Mouse (Mus musculus) lung, postnatal 36 days (tissue): ENCODE data around the gene Olig3.
"Not testable (repeated sequence)": the region's sequence is repeated elsewhere in the genome, so short reads cannot be mapped to it uniquely, and the experiment has no call there.

ENCODE experiments used
- DNase-seq: peaks from one replicate; pipeline ENCODE4 v3.0.0; 2022; ENCODE audit warnings: mixed read lengths

The Olig3 gene

GRCm38 (mm10) chr10:19361539-19362293 is 5.4 kb downstream of the Olig3 start:
- DNase-seq, result no peak

GRCm38 (mm10) chr10:19362294-19362590 is 5.9 kb downstream of the Olig3 start:
- DNase-seq, result no peak

- no peak for DNase-seq
These were observed 6.5 kb downstream of the Olig3 start for GRCm38 (mm10) chr10:19362861-19363260.

GRCm38 (mm10) chr10:19363365-19363764 is 7.0 kb downstream of the Olig3 start:
- no peak for DNase-seq

- no peak for DNase-seq
These were observed 12.8 kb downstream of the Olig3 start for GRCm38 (mm10) chr10:19369143-19369542.

- DNase-seq, result no peak
These were observed 13.8 kb downstream of the Olig3 start for GRCm38 (mm10) chr10:19370146-19370545.

GRCm38 (mm10) chr10:19372263-19372662 is 15.9 kb downstream of the Olig3 start:
- no peak for DNase-seq

- no peak for DNase-seq
These were observed 17.5 kb downstream of the Olig3 start for GRCm38 (mm10) chr10:19373797-19374196.

- DNase-seq, result no peak
These were observed 18.0 kb downstream of the Olig3 start for GRCm38 (mm10) chr10:19374311-19374710.

- DNase-seq, result no peak
These were observed 19.5 kb downstream of the Olig3 start for GRCm38 (mm10) chr10:19375838-19376237.

GRCm38 (mm10) chr10:19380971-19381370 is 24.6 kb downstream of the Olig3 start:
- DNase-seq, result not testable (repeated sequence)

- no peak for DNase-seq
These were observed 27.8 kb downstream of the Olig3 start for GRCm38 (mm10) chr10:19384176-19384575.

- DNase-seq, result no peak
These were observed 35.5 kb downstream of the Olig3 start for GRCm38 (mm10) chr10:19391819-19392218.

GRCm38 (mm10) chr10:19396485-19397137 is 40.3 kb downstream of the Olig3 start:
- no peak for DNase-seq

- no peak for DNase-seq
These were observed 41.1 kb downstream of the Olig3 start for GRCm38 (mm10) chr10:19397396-19397795.

- DNase-seq, result no peak
These were observed 44.8 kb downstream of the Olig3 start for GRCm38 (mm10) chr10:19401136-19401535.

- no peak for DNase-seq
These were observed 48.1 kb downstream of the Olig3 start for GRCm38 (mm10) chr10:19404401-19404800.

GRCm38 (mm10) chr10:19405959-19406358 is 49.6 kb downstream of the Olig3 start:
- DNase-seq, result no peak

- no peak for DNase-seq
These were observed 50.8 kb downstream of the Olig3 start for GRCm38 (mm10) chr10:19407168-19407567.
